Comparison of ENCODE assay signal across 13 mouse cellular contexts in the genomic region with DNA sequence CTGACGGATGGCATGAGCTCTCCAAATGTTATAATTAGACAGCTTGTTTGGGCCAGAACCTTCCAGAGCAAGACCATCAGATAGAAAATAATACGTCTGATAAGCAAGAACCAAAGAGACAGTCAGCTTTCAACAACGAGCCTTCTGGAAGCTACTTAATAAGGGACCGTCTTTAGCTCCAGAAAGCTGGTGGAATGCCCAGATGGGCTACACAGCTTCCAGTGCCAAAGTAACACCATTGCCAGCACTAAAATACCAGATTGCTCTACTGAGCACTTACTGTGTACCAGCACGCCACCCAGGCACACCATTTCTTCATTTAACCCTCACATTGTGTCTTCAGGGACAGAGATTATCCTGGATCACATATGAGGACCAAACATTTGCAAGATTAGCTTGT.
A peak's percentile ranks its signal among the peaks of the same experiment; 100 is the strongest.
DNase-seq lines count a peak whose midpoint lies in the region; ATAC-seq lines count a peak whose summit lies in the region.
"Had no signal": no experiment of that assay in that cellular context is flagged by ENCODE, and none has a peak within 500 bp of the region (broad histone marks: within the 10 kb centered on the region; RNA-seq: fewer than 3 reads in every experiment).

No protein-coding gene starts in this region.

- peak; percentile 70 for ATAC-seq in cerebellum, adult (ENCODE audit: insufficient number of reproducible peaks, low FRiP score, low TSS enrichment)

- DNase-seq in cerebellum, postnatal 4 days (ENCODE audit: low spot score in 2 of 2), result no peak
- DNase-seq in layer of hippocampus, adult 11-12 months (ENCODE audit: low spot score), result peak; percentile 68
- DNase-seq in layer of hippocampus, postnatal 25 days (ENCODE audit: extremely low spot score in 1 of 2, low spot score in 1 of 2), result no peak
- DNase-seq in cerebellum, postnatal 36 days, result peak; percentile 43 to 57
- peak; percentile 66 for DNase-seq in telencephalon, adult 2 months (ENCODE audit: low read depth, low spot score)
- DNase-seq in embryo, embryonic 10.5 days (ENCODE audit: low spot score), result no peak
- DNase-seq in B cell, adult 2 months, result no peak
- DNase-seq: adrenal gland, postnatal 25 days; gastrocnemius, adult 2 months; kidney, adult 8-10 months; kidney, postnatal 4 days; lung, embryonic 14.5 days had no signal

Comparison
In these comparisons a context has a peak if more than half of its experiments do, and no peak if none do; other contexts are left out.
1. DNase-seq: peak in layer of hippocampus, adult 11-12 months (single experiment), cerebellum, postnatal 36 days (2 of 2) and telencephalon, adult 2 months (single experiment); none in cerebellum, postnatal 4 days (0 of 2), layer of hippocampus, postnatal 25 days (0 of 2), embryo, embryonic 10.5 days (single experiment) and B cell, adult 2 months (0 of 2).